Mouse (Mus musculus) splenic B cell, adult 2 months (primary cell): Measurements from ENCODE around the gene Msmo1.

Experiments
- DNase-seq: peaks from one replicate; pipeline ENCODE4 v3.0.0-alpha.2; 2011; ENCODE audit warnings: low read depth, low spot score
- H3K27me3 ChIP-seq: 2 replicates; pipeline ENCODE4 v1.6.1; 2012; ENCODE audit warnings: mild to moderate bottlenecking, low read length, moderate library complexity, mixed read lengths; ENCODE audit not compliant: control insufficient read depth, poor library complexity, insufficient read depth, severe bottlenecking
- H3K36me3 ChIP-seq: 2 replicates; pipeline ENCODE4 v1.6.1; 2012; ENCODE audit warnings: mild to moderate bottlenecking, low read length, moderate library complexity, mixed read lengths; ENCODE audit not compliant: control insufficient read depth, poor library complexity, insufficient read depth, severe bottlenecking

Msmo1 gene

DNA sequence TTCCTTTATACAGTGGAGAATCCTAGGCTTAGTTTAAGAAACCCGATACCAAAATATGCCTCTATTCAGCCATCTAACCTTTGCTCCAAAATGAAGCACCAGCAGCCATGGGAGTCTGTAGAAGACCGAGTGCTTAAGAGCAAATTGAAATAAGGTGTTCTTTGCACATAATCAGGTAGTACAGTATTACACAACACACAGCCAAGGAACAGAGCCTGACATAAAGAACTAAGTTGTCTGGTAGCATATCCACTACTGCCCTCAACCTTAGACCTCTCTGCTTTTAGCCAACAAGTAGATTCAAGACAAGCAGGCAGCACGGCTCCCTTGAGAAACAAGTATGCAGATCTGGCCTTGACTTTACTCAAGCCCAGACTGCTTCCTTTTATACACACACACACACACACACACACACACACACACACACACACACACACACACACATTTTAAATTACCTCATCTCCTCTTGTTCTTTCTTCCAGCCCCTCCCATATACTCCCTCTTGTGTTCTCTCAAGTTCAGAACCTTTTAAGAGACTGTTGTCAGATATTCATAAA, 3.3 kb upstream of the Msmo1 start:
- Histone ChIP-seq H3K36me3 (no peaks in the 10 kb centered on the region), H3K27me3 (no peaks in the 10 kb centered on the region)
- DNase-seq: no peak

DNA sequence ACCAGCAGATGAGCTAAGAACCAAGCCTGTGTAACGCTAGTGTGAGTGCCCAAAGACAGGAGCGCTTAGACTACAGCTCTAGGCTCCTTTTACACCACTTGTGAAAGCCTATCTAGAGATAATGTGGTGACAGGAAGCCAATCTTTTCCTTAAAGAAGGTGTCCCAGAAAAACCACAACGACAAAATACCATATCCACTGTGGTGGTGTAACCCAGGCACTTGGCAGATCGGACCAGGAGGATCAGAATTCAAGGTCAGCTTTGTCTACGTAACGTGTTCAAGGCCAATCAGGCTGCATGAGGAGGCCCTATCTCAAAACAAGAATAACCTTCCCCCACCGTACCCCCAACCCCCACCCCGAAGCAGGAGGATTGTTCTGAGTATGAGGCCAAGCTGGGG, 1.6 kb upstream of the Msmo1 start:
- DNase-seq: no peak
- peaks cover 3% of the 10 kb centered on the region for H3K36me3 ChIP-seq
- H3K27me3 ChIP-seq: no peaks in the 10 kb centered on the region

DNA sequence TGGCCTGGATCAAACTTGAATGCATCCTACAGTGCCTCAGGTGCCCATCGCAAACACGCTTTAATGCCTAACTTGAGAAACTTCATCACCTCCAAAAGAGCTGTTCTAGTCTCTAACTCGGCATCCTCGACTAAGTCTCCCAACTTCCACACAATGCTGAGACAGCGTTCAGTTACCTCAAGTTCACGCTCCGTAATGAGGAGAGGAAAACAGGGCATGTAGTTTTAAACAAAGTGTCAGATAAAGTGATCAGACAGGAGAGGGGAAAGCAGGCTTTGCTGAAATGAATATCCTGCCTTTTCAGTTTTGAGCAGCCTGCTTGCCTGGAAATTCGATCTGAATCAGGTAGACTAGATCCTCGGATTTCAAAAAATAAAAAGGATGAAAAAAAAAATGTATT, 996 bp downstream of the Msmo1 start:
- no peaks in the 10 kb centered on the region for H3K27me3 ChIP-seq
- no peak for DNase-seq
- peaks cover 3% of the 10 kb centered on the region for H3K36me3 ChIP-seq

DNA sequence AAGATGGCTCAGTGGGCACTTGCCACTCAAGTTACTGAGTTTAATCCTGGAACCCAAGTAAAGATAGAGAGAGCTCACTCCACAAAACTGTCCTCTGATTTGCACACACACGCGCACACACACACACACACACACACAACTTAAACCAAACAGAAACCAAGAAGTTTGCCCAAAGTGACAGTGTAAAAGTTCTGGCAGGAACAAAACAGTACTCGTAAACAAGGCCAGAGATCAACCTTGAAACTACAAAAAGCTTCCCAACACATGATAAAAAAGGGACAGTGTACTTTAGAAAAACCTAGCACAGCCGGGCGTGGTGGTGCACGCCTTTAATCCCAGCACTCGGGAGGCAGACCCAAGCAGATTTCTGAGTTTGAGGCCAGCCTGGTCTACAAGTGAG, 5.4 kb downstream of the Msmo1 start:
- Histone ChIP-seq H3K36me3 (peaks cover 8% of the 10 kb centered on the region), H3K27me3 (no peaks in the 10 kb centered on the region)
- no peak for DNase-seq

DNA sequence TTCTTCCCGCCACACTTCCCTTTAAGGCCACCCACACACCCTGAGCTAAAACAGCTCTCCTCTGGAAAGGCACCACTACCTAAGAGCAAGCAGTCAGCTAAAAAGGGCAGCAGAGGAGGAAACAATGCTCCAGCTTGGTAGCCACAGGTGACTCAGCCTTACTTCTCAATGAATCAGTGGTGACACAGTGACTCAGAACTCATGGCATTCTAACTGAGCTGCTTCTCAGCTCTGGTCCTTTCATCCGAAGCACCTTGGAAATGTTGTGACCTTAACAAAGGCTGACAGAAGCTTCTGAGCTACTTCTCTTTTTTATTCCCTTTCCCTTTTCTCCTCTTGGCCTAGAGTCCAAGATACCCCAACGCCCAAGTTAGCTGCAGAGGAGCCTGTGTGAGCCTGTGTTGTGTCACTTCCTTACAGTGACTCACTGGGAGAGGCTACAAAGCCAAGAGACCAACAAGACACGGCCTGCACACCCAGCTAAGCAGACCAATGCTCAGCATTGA, 7.3 kb downstream of the Msmo1 start:
- Histone ChIP-seq H3K27me3 (no peaks in the 10 kb centered on the region), H3K36me3 (peaks cover 12% of the 10 kb centered on the region)
- DNase-seq: no peak

DNA sequence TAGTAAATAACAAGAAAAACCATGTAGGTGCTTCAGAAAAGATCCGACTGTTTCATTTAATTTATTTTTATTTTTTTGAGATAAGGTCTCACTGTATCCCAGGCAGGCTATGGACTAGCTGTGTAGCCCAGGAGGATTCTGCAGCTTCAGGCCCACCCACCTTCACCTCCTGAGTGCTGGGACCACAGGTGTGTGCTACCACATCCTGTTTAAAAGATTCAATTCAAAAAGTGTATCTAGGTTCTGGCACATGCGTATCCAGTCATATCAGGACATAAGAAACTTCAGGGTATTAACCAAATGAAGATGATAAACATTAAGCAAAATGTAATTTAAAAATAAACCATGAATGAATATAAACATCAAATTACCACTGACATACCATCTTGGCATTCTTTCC, 10.4 kb downstream of the Msmo1 start:
- Histone ChIP-seq H3K36me3 (peaks cover 14% of the 10 kb centered on the region), H3K27me3 (no peaks in the 10 kb centered on the region)
- DNase-seq: no peak

DNA sequence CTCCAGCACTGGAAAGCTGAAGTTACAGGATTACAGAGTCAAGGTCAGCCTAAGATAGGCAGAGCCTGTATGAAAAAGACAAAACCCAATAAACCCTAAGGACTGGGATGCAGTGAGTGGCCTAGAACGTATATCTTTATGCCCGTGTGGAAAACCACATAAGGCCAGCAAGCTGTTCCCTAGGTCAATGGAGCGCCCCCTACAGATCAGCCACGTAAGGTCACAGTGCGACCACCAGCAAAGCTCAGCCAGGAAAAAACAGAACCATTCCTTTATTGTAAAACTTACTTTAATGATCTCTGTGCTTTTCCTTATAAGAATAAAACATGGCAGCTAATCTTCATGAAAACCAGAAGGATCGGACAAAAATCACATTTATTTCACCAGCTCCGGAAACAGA, 15.7 kb downstream of the Msmo1 start:
- H3K36me3 ChIP-seq: peaks cover 9% of the 10 kb centered on the region; the same call in 1 of the 2 replicates
- no peaks in the 10 kb centered on the region for H3K27me3 ChIP-seq
- no peak for DNase-seq

DNA sequence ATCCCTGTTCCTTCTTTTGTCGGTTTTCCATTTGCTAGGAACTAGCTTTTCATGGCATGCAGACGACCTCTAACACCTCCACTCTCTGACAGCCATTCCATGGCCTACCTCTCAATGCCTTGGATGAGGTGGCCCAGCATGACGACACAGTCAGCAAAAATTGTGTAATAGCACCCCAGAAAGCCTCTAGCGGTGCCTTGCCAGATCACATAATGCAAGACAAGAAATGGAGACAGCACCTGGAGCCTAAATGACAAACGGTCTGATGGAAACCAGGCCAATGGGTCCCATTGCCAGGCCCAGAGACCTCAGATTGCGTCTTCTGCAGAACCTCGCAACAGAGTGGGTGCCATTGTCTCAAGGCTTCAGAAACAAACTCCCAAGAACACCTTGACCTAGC, 21.1 kb downstream of the Msmo1 start:
- DNase-seq: no peak

DNA sequence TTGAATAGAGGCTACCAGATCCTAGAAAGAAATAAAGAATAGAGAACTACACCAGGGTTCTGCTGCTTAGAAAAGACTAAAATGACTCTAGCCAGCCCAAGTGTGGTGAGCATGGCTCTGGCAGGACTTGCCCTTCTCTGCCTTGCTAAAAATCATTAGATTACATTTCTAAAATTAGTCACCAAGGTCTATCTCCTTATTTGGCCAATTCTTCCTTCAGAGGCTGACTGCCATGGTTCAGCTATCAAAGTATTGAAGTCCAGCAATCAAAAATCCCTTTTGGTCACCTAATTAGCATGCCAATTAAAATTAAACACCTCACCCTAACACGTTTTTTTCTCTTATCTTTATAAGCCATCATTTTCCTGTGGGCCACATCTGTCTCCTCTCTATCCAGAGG, 22.0 kb downstream of the Msmo1 start:
- DNase-seq: no peak

More for the DNA sequence above, 21.1 kb downstream of the Msmo1 start:
- Histone ChIP-seq H3K36me3 (no peaks in the 10 kb centered on the region), H3K27me3 (no peaks in the 10 kb centered on the region)

DNA sequence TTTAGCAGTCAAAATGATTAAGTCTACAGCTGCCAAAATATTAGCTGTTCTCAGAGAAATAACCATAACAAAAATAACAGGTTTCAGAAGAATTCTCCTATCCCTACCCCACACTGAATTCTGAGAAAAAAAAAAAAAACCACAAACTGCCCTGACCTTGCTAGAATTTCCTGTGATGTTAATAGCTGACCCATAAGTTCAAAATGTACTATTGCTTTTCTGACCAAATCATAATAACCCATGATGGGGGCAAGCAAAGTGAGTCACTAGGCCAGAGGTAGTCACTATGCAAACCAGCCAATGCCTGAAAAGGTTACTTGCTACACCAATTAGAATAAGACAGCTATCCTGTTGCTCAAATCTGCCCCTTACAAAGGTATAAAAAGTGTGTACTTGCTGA, 26.1 kb downstream of the Msmo1 start:
- H3K36me3 ChIP-seq: no peaks in the 10 kb centered on the region
- no peaks in the 10 kb centered on the region for H3K27me3 ChIP-seq
- DNase-seq: no peak

More for the DNA sequence above, 22.0 kb downstream of the Msmo1 start:
- Histone ChIP-seq H3K27me3 (no peaks in the 10 kb centered on the region), H3K36me3 (no peaks in the 10 kb centered on the region)

DNA sequence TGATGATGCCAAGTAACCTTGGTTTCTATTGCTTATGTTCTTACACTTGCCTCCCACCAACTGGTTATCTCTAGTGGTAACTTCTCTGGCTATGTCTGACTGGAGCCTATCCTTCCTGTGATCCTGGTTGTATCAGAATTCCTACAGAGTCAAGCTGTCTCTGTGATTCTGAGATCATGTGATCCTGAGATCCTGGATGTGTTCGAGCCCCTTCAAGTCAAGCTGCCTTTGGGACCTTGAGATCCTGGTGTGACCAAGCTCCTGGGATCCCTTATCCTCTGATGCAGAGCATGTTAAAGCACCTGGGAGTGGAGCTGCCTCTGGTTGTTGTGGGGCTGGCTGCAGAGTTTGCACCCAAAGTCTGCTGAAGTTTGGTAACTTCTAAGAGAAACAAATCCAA, 30.4 kb downstream of the Msmo1 start:
- no peaks in the 10 kb centered on the region for H3K36me3 ChIP-seq
- no peaks in the 10 kb centered on the region for H3K27me3 ChIP-seq
- DNase-seq: no peak

DNA sequence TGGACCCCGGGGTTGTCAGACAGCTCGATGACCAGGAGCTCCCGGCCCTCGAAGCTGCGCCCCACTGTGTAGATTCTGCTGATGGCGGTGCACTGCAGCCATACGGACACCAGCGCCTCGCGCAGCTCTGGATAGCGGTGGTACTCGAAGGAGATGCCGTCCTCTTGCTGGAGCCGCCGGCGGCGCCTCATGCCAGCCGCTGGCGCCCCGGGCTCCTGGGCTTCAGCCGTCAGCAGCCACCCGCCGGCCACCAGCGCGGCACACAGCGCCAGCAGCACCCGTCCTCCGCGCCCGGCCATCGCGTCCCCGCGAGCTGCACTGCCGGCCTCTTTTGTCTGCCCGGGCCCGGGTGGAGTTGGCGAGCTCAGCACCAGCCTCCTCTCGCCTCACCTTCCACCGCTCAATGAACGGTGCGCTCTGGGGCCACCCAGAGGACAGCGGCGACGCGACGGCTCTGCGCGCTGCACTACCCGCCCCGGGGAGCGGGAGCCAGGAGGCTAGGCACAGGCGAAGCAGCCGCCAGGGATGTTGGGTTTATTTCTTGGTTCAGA, 40.9 kb downstream of the Msmo1 start, which contains the start of gene Cpe:
Cpe (minus strand) TSS at position 404 of the 551 bp plus-strand sequence.
- H3K36me3 ChIP-seq: no peaks in the 10 kb centered on the region
- no peak for DNase-seq
- 0 out of 2 replicates have a peak, but pooled peaks cover 2% of the 10 kb centered on the region for H3K27me3 ChIP-seq

DNA sequence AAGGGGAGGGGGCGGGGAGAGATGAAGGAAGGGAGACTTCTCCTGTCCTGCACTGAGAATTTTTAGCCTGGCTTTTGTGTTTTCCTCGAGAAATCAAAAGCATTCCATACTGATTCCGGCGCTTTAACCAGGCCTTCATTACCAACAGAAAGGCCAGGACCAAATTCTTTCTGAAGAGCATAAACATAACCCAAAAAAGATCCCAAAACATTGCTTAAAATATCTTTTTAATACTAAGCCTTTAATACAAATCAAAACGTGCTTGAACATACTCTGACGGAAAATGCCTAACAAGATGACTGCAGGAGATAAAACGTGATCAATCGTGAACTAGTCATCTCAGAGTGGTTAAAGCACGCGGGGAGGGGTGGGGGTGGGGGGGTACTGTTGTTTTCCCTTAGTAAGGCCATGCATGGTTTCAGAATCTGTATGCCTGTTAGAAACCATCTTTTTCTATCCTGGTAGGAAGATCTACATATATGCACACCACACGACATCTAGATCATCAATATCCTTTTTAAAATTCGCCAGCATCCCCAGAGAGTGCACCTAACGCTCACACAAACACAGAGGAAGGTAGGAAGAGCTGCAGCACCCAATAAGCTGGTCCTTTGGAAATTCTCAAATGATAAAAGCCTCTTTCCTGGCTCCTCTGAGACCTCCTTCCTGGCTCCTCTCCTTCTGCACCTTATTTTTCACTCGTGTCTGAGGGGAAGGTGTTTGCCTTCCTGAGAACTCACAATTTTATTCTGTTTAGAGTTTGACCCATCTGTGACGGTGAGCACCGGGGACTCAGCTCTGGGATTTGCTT, 41.8 kb downstream of the Msmo1 start:
- no peak for DNase-seq
- 0 out of 2 replicates have a peak, but pooled peaks cover 2% of the 10 kb centered on the region for H3K27me3 ChIP-seq
- no peaks in the 10 kb centered on the region for H3K36me3 ChIP-seq

DNA sequence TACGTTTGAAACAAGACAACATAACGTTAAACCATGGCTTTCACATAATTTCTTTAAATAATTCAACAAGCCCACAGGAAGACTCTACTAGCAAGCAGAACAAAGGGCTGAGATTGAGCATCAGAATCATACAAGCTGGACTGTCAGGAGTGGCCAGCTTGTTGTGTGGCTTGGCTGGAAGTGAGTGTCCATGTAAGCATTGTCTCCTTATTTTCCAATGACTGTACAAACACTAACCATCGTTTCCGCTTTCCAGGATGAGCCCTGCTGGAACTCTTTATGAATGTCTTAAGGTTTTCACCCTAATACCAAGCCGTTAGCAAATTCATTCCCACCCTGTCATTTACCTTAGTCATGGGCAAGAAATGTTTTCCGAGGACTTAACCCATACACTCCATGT, 42.7 kb downstream of the Msmo1 start:
- DNase-seq: no peak
- Histone ChIP-seq H3K27me3 (0 out of 2 replicates have a peak, but pooled peaks cover 2% of the 10 kb centered on the region), H3K36me3 (no peaks in the 10 kb centered on the region)

DNA sequence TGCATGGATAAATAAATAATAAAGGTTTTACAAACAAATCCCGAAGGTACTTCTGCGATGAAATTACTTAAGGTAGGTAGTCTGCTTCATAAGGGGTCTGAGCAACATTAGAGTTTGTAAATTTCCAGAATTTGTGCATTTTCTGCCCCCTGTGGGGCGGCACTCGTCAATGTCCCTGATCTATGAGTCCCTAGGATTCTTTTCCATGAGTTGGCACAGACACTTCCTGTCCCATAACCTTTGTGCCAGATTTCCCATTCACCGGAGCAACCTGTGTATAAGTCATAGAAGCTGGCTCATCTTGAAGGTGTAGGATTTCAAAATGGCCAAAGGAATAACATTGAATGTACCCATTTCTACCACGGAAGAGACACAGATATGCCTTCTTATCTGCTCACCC, 43.3 kb downstream of the Msmo1 start:
- Histone ChIP-seq H3K36me3 (no peaks in the 10 kb centered on the region), H3K27me3 (0 out of 2 replicates have a peak, but pooled peaks cover 2% of the 10 kb centered on the region)
- DNase-seq: no peak
